Mouse (Mus musculus) retina, postnatal 7 days (tissue): ENCODE results near the gene Kirrel3.

Experiments used
- DNase-seq: peaks from one replicate; pipeline ENCODE4 v3.0.0-alpha.2; 2012; ENCODE audit warnings: low read depth, low spot score

Kirrel3 gene

GRCm38 (mm10) chr9:35055528-35056330 lies 570.0 kb downstream of the Kirrel3 start:
- DNase-seq, result no peak

- no peak for DNase-seq
Measured at GRCm38 (mm10) chr9:35056611-35057010, 570.9 kb downstream of the Kirrel3 start.

- no peak for DNase-seq
Measured at GRCm38 (mm10) chr9:35057631-35058030, 571.9 kb downstream of the Kirrel3 start.

- no peak for DNase-seq
Measured at GRCm38 (mm10) chr9:35058186-35058585, 572.5 kb downstream of the Kirrel3 start.

GRCm38 (mm10) chr9:35058596-35059354 lies 573.1 kb downstream of the Kirrel3 start:
- no peak for DNase-seq

- no peak for DNase-seq
Measured at GRCm38 (mm10) chr9:35059881-35060280, 574.2 kb downstream of the Kirrel3 start.

GRCm38 (mm10) chr9:35061446-35061845 lies 575.8 kb downstream of the Kirrel3 start:
- DNase-seq, result no peak
